Mouse (Mus musculus): ENCODE data around the gene Rara.

Gene Rara

DNA sequence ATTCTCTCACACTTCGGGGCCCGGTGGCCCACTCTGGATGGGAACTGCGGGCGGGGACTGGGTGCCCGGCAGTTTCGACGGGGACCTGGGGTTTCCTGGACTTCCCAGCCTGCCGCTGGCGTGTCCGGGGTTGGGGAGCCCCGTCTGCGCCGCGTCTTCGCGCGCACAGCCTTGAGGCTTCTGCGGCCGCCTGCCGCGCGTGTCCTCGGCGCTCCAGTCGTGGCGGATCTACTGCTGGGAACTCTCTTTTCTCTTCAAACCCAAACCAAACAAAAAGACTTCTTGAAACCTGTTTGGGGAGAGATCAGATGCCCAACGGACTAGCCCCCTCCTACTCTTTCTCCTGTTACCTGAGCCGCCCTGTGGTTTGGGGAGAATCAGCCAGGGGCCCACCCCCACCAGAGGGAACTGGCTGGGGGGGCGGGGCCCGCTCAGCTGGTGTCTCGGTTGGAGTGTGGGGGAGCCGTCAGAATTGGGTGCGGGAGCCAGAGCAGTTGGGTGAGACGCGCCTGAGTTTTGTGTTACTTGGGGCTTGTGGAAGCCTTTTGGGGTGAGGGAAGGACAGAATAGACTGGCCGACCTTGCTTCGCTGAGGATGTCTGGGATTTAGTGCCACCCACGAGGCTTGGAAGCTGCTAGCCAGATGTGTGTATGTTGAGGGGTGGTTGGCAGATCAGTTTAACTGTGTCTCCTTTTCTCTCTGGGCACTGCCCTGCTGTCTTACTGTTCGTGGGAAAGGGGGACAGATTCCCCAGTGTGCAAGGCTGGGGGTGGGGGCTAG is 10.5 kb downstream of the Rara start:
- in situ Hi-C loops (cut with MboI, MseI) = no loop called here

DNA sequence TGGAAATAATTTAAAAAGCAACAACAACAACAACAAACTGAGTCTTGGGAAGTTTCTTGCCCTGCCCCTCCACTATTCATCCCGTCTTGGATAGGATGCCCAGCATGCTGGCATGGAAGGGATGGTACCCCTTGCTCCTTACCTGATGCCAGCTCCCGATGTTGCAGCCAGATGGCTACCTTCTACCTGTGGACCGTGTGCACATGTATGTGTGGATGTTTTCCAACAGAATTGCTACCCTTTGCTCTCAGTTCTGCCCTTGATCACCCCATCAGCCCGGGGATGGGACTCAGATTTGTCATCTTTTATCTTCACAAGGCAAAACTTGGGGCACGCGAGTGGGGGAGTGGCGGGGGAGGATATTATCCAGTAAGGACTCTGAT is 11.1 kb downstream of the Rara start:
- in situ Hi-C loops (cut with MboI, MseI) = no loop called here

DNA sequence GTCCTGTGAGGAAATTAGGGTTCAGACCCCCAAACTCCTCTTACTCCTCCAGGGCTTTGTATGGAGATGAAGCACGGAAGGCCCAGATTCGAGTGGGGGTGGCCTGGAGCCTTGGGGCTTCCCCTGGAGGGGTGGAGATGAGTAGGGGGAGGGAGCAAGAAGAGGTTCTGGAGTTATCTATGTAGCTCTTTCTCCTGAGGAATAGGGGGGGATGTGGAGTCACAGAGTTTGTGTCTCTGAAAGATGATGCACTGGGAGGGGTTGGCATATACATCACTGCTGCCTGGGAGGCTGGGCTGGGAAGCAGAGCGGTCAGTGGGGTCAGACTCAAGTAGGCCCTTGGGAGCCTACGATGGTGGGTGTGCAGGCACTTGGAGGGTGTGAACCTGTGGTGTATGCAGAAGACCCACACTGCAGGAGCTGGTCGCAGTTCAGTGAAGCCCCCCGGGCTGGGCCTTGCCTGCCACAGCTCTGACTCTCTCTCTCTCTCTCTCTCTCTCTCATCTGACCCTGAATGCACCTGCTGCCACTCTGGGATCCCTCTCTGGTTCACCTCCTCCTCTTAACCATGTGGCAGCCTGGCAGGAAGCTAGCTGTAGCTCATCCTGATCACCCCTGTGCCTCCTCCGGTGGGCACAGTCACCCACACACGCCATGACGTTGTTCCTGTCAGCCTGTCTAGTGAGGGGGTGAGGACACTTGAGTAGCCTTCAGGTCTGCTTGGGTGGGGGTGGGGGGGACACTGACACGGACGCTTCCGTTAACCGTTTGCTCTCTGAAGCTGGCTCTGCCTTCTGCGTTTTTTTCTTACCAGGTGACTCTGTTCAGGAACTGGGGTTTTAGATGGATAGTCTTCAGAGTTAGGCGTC is 11.7 kb downstream of the Rara start:
- in situ Hi-C loops (cut with MboI, MseI) = no loop called here

DNA sequence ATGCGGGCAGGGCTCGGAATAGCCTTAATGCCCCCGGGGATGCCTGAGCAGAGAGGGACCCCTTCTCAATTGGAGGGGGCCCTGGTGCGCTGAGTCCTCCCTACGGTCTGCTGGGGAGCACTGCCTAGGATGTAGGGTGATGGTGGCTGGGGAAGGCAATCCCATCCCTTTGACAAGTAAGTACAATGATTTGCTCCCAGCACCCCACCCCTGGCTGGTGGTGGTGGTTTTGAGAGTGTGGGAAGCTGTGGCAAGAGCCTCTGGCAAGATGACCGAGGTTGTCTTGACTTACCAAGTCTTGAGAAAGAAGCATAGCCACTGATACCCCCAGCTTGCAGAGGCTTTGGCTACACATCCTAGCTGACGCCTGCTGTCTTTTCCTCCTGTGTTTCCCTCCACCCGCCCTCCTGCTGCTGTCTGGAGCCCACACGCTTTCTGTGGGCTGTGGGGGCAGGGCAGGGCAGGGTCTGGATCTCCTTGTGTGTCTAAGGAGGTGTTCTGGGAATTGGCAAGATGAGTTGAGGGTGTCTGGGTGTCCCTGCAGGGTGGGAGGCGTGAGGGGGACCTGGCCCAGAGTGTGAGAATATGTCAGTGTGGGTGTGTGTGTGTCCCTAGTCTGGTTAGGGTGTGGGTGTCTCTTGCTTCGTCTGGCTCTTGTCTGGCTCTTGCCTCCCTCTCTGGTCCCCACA is 12.5 kb downstream of the Rara start:
- in situ Hi-C loops (cut with MboI, MseI) = loop anchor here (10.0 kb wide), 1 partner anchor 205 kb away; no protein-coding TSS in a partner anchor

DNA sequence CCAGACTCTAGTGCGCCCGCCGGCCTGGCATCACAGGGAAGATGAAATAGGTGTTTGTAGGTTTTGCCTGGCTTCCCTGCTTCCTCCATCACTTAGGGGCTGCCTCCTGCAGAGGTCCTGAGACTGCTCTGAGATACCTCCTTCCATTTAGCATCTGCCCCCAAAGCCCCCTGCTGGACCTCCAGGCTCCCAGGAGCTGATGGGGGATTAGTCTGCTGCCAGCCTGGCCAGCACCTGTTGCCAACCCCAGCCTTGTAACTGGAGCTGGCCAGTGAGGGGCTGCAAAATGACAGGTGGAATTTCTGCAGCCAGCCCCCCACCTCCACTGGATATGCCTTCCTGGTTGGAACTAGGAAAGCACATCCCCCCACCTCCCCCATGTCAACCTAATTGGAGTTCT is 13.2 kb downstream of the Rara start:
- in situ Hi-C loops (cut with MboI, MseI) = loop anchor here (10.0 kb wide), 1 partner anchor 204 kb away; no protein-coding TSS in a partner anchor

DNA sequence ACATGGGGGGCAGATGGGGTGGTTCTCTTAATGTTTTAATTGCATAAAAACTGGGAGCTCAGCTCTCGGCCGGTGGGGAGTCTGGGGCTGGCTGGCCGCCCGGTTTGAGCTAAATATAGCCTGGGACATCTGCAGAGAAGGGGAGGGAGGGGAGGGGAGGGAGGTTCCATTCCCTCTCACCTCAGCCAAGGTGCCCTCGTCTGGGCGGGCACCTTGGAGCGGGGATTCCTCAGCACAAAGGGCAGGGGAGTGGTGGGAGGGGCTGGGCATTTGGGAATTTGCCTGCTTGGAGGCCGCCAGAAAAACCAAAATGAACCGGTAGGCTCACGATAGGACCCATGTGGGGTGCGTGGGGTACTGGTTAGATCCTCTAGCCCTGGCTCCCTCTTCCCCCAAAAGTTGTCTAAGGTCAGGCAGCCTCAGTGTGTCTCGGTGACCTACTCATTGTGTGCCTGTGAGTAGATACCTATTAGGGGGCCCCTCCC is 13.8 kb downstream of the Rara start:
- in situ Hi-C loops (cut with MboI, MseI) = loop anchor here (10.0 kb wide), 1 partner anchor 203 kb away; no protein-coding TSS in a partner anchor

DNA sequence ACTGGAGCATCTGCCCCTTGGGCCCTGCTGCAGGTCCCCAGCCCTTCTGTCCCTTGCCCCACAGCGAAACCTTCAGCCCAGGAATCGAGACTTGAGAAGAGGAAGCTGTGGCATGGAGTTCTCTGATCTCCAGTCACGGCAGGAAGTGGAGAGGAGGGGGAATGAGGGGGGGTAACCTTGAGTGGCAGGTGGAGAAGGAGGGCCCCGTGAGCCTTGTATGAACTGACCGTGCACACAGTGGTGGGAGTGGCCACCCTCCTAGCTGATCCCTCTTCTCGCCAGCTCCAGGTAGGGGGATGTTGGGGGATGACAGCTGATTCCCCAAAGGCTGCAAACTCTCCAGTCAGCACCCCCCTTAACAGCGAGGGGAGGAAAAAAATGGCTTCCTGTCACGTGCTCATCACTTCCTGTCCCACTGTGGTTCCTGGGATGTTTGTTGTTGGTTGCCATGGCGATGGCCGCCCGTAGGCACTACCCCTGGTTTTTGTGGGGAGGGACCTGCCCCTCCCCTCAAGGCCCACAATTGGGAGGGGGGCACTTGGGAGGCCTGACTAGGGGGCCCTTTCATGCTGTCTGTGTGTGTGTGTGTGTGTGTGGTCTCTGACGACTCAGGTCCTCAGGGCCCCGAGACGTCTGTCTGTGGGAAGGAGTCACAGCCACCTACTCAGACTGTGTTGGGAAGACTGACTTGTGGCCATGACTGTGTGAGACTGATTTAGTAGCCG is 14.4 kb downstream of the Rara start:
- in situ Hi-C loops (cut with MboI, MseI) = loop anchor here (10.0 kb wide), 1 partner anchor 203 kb away; no protein-coding TSS in a partner anchor

DNA sequence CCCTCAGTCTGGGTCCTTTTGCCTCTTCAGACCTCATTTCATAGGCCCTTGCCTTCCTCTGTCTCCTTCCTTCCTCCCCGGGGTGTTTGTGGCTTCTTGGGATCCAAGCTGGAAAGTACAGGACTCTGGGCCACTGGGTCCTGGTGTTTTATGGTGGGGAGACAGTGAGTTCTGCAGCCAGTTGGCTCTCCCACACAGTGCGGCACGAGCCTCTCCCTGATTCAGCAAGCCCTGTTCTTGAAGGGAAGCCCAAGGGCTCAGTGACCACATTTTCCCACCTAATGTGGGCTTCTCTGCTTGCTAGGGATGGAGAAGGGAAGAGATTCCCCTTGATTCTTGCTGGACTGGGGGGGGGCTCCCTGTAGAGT is 14.9 kb downstream of the Rara start:
- in situ Hi-C loops (cut with MboI, MseI) = loop anchor here (10.0 kb wide), 1 partner anchor 202 kb away; no protein-coding TSS in a partner anchor

DNA sequence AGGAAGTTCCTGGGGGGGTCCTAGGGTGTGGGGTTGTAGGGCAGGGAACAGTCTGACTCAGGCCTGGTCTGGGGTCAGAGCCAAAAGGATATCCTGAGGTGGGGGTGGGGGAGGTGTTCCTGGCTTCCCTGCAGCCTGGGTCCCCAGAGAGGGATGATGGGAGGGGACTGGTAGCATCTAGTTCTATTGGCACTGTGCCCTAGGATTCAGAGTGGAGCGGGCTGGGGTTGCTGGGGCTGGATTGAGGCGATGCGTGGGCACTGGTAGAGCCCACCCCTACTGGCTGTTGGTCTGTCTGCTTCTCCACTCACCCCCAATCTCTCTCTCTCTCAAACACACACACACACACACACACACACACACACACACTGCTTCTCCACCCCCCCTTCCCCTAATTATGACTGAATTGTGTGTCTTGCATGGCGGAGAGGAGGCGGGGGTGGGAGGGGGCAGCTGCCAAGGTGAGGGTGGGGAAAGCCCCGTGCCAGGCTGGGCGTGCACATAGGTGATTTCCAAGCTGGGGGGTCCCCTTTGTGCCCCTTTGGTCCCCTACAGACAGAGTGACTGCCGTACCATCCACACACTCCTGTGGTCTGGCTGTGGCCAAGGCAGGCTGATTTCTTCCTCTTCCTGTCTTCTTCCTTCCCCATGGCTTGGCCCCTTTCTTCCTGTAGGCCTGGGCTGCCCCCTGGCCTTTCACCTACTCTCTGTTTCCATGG is 15.5 kb downstream of the Rara start:
- in situ Hi-C loops (cut with MboI, MseI) = loop anchor here (10.0 kb wide), 1 partner anchor 202 kb away; no protein-coding TSS in a partner anchor

DNA sequence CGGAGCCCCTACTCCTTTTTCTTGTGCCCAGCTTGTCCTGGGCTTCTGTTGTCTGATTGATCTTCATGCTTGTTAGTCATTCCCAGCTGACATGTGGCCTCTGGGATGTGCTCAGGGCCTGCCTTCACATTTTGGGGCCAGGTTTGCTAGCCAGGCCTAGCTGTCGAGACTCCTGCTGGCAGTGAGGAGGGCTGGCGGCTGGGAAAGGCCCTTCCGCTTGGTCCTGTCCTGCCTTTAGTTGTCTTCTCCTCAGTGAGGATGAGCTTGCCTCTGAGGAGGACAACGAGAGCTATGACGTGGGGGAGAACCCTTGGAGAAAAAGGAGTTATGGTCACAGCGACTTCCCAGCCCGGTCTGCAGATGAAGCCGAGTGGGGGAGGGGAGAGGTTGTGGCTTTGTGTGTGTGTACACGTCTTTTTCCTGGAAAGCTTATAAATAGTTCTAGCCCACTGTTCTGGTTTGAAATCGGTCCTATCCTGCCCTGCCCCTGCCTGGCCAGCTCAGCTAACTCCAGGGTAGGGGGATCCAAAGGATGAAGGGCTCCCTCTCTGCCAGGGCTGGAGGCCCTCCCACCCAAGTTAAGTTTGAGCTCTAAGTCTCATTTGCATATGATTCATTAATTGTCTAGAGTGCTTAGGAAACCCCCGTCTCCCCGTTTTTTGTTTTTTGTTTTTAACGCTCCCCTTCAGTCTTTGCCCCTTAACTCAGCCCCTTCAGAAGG is 16.3 kb downstream of the Rara start:
- in situ Hi-C loops (cut with MboI, MseI) = loop anchor here (10.0 kb wide), 1 partner anchor 201 kb away; no protein-coding TSS in a partner anchor

DNA sequence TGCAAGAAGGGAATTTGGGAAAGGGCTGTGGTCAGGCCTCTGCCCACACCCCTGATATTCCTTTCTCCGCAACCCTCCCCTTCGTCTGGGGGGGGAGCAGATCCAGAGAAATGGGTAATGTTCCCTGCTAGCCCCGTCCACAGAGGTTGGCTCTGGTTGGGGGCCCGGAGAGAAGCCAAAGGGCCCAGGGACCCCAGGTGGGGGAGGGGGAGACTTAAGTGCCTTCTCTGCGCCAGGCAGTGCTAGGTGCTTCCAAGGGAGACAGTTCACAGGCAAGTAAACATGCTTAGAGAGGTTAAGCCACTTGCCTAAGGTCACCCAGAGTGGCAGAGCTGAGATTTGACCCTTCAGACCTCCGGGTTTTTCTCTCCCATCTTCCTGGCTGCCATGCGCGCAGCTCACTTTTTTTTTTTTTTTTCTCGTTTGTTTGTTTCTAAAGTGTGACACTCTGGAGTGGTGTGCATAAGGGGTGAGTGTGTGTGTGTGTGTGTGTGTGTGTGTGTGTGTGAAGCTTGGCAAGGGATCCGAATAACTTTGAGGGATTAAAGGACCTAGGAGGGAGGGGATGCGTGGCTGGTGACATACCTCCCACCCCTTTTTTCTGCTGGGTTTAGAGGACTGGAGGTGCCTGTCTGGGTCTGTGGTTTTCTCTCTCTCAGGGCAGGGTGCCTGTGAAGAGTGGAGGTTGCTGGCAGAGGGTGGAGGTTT is 17.4 kb downstream of the Rara start:
- in situ Hi-C loops (cut with MboI, MseI) = loop anchor here (10.0 kb wide), 1 partner anchor 200 kb away; no protein-coding TSS in a partner anchor

DNA sequence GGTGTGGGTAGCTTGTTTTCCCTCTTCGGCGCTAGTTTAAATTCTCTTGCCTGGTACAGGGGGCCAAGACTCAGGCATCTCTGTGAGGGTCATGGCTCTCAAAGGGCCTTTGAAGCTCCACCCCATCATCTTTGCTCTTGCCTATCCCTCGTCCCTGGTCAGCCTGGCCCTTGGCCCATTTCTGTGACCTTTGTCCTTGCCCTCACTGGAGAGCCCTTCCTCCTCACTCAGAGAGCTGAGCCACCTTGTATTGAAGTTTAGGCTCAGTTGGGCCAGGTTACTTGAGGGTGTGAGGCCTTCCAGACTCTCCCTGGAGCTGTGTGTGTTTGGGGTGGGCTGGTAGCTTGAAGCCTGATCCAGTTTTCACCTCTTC is 18.0 kb downstream of the Rara start:
- in situ Hi-C loops (cut with MboI, MseI) = loop anchor here (10.0 kb wide), 1 partner anchor 199 kb away; no protein-coding TSS in a partner anchor

DNA sequence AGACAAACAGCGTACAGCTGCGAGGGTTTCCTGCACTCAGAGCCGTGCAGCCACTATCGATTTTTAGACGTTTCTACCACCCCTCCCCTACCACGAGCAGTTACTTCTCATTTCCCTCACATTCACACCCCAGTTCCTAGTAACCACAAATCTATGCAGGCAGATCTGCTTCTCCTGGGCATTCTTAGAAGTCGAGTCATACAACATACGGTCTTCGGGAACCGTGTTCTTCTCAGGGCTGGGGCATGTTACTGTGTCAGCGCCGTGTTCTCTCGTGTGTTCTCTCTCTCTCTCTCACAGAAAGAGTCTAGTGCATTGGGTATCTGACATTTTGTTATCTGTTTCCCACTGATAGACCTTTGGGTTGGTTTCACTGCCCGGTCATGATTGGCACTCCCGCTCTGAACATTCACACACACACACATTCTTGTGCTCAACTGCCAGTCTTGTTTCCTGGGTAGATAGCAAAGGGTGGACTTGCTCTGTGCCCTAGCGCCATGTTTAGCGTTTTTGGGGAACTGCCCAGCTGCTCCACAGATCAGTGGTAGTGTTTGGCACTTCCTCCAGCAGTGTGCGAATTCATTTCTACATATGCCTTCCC is 20.5 kb downstream of the Rara start:
- in situ Hi-C loops (cut with MboI, MseI) = loop anchor here (10.0 kb wide), 1 partner anchor 197 kb away; no protein-coding TSS in a partner anchor

DNA sequence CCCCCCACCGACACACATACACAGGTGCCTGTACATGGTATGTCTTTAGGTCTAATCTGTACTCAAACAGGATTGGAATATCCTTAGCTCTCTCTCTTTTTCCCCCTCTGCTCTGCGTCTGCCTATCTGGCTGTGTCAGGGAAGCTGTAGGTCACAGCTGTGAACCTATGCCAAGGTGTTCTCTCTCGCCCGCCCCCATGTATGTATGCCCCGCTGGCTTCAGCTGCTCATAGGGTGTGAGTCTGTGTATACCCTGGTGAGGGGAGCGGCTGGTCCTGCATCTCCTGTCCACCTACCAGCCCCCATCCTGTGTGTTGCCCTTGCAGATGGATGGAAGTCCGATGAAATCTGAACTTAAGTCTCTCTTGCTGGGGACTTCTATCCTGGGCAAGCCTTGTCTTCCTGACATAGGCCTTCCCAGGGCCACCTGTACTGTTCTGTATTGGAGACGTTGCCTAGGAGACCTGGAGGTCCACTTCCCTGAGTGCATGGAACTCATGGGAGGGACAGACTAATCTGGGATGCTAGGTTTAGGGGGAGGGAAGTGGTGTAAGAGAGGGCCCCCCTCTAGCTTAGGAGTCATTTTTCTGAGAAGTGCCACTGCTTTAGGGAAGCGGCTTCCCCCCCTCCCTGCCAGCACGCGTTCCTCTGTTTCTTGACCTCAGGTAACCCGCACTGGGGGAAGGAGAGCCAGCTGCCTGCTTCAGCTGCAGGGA is 21.8 kb downstream of the Rara start:
- in situ Hi-C loops (cut with MboI, MseI) = loop anchor here (10.0 kb wide), 1 partner anchor 195 kb away; no protein-coding TSS in a partner anchor

DNA sequence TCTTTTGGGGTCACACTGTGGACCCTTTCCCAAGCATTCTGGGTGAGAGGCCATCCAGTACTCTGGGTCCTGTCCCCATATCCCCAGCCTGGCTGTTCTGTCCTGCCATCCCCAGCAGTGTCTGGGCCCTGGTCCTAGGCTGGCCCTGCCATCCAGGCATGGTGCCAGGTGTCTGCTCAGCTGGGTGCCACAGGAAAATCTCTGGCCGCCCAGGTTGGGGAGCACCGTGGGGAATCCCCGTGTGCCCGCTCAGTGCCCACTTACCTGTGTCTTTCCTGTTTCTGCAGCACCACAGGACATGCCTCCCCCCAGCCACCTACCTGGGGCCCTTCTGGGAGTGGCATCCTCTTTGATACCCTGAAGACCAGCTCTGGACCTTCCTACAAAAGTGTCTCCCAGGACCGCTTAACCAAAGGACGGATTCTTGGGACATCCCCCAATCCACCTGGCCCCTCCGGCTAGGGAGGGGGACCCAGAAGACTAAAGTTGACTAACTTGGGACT is 22.4 kb downstream of the Rara start:
- in situ Hi-C loops (cut with MboI, MseI) = loop anchor here (10.0 kb wide), 1 partner anchor 195 kb away; no protein-coding TSS in a partner anchor

DNA sequence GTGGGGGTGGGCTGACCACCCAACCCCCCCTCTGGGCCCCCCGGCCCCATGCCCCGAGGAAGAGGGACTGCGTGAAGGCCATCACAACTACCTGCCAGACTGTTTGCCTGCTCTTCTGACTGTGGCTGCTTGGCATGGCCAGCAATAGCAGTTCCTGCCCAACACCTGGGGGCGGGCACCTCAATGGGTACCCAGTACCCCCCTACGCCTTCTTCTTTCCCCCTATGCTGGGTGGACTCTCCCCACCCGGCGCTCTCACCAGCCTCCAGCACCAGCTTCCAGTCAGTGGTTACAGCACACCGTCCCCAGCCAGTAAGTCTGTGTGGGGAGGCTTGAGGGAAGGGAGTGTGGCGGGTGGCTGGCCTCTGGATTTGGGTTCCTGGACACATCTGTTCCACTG is 22.9 kb downstream of the Rara start:
- in situ Hi-C loops (cut with MboI, MseI) = no loop called here

Measured in T-helper 2 cell (primary cell).